Mouse (Mus musculus) heart, adult 2 months (tissue): ENCODE results near the gene Rnf150.

ENCODE experiments used
- CTCF ChIP-seq: fragments of 200-600 bp; IDR thresholded peaks from 2 replicates; pipeline ENCODE4 v1.8.1; 2022; ENCODE audit warnings: antibody characterized with exemption, mild to moderate bottlenecking, moderate library complexity
- POLR2A ChIP-seq: fragments of 200-500 bp; IDR thresholded peaks from 2 replicates; pipeline ENCODE4 v1.6.1; 2011; ENCODE audit warnings: mild to moderate bottlenecking, low read depth, low read length, control low read depth; ENCODE audit not compliant: insufficient read depth

- TF ChIP-seq CTCF (no peak), POLR2A (no peak)
Measured at GRCm38 (mm10) chr8:83061873-83062272, 198.7 kb downstream of the Rnf150 start.
